Mouse (Mus musculus) embryonic facial prominence, embryonic 10.5 days (tissue): ENCODE measurements at regions not wholly inside any gene's neighbourhood (a gene's known extent, or its start where the extent isn't known, plus 50 kb on each side); places are given as distances from the start of the nearest gene placed in this dataset.
A peak's percentile ranks its signal among the peaks of the same experiment; 100 is the strongest.

Experiments used
- DNase-seq: peaks from one replicate; pipeline ENCODE4 v3.0.0-alpha.2; 2017; ENCODE audit warnings: low spot score
- H3K27ac ChIP-seq: fragments of 300-500 bp; sonication (generic); replicated peaks from 2 replicates; pipeline ENCODE4 v1.5.1; 2016; ENCODE audit warnings: mild to moderate bottlenecking
- H3K27me3 ChIP-seq: fragments of 300-500 bp; sonication (generic); replicated peaks from 2 replicates; pipeline ENCODE4 v1.6.1; 2016; ENCODE audit warnings: low read depth, mild to moderate bottlenecking; ENCODE audit not compliant: poor library complexity, severe bottlenecking
- H3K36me3 ChIP-seq: fragments of 300-500 bp; sonication (generic); replicated peaks from 2 replicates; pipeline ENCODE4 v1.6.1; 2016; ENCODE audit warnings: mild to moderate bottlenecking, moderate library complexity
- H3K4me1 ChIP-seq: fragments of 300-500 bp; sonication (generic); 2 replicates; pipeline ENCODE4 v1.6.1; 2016
- H3K4me3 ChIP-seq: fragments of 300-500 bp; sonication (generic); 2 replicates; pipeline ENCODE4 v1.5.1; 2016; ENCODE audit warnings: mild to moderate bottlenecking, moderate library complexity
- H3K9me3 ChIP-seq: fragments of 300-500 bp; sonication (generic); 2 replicates; pipeline ENCODE4 v1.6.1; 2016; ENCODE audit warnings: mild to moderate bottlenecking
- WGBS: fragments of 180-500 bp; shearing (Covaris S2); methylation state at CpG from one replicate; pipeline ENCODE4 v1.1.7; 2016; 5-methylcytosine and 5-hydroxymethylcytosine counted together

DNA sequence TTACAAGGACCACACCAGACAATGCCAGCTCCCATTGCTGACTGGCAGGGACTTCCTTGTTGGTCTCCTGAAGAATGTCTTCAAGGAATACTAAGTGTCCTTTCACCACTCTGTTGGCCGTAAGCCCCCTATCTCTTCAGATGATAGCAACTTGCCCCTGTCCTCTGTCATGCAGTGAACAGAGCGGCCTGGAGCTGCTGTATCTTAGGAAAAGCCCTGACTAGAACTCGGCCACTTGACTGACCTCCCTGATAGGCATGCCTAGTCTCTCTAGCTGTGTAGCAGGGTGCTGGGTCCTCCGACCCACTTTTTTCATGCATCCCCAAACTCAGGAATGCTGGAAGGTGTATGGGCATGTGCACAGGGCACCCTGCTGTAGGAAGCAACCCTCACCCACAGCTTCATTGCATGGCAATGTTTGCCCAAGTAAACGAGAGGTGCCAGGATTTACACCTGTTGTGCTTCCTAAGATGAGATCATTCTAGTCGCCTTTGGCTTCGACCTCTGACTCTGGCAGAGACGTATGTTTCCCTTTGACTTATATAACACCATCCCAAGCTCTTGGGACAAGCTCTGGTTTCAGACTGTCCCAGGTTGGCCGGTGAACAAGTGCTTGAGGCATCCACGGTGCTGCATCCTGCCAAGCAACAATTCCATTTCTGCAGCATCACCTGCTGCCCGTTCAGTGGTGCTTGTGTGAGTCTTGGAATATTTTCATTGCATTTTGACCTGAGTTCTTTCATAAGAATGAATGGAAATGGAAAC is 145.1 kb downstream of the Zfp36l1 start:
- H3K36me3 ChIP-seq = no peaks in the 10 kb centered on the region
- 76% methylated on average over 11 of the region's 11 CpGs for WGBS
- peaks cover 82% of the 10 kb centered on the region for H3K4me1 ChIP-seq
- H3K27ac ChIP-seq = peak overlapping the region; percentile 72
- H3K27me3 ChIP-seq = peaks cover 17% of the 10 kb centered on the region; the same call in 1 of the 2 replicates
- H3K9me3 ChIP-seq = no peaks in the 10 kb centered on the region
- no peak overlapping the region for H3K4me3 ChIP-seq
- no peak for DNase-seq

DNA sequence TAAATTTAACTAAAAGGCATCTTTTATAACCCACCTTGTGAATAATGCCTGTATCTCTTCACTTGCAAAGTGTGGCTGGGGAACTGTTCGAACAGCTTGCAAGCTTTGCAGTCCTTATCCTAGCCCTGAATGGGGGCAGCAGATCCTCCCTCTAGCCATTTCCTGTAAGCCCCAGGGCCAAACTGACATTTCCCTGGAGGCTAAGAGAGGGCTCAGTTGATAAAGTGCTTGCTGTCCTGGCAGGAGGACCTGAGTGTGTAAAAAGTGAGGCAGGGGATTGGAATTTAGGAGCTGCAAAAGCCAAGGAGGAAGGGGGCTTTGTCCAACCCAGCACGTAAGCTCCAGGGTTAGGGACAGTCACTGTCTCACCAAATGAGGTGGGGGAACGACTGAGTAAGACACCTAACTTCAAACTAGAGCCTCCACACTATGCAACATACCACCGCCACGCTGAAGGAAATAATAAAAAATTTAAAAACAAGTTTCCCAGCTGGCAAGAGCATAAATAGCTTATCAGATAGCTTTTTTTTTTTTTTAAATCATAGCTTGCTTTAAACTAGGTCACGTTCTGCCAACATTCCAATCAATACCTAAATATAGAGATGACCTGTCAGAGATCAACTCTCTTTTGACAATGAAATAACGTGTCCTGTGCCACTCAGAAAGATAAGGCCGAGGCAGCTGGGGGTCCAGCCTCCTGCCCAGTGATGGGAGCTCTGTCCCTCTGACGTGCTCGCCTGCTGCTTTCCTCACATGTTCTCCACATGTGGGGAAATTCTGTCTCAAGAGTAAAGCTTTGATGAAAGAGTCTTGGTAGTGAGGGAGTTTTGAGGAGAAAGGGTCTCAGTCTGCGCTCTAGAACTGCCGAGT is 146.0 kb downstream of the Zfp36l1 start:
- Histone ChIP-seq H3K9me3 (no peaks in the 10 kb centered on the region), H3K4me1 (peaks cover 77% of the 10 kb centered on the region), H3K4me3 (no peak overlapping the region), H3K36me3 (no peaks in the 10 kb centered on the region), H3K27ac (peak overlapping the region; percentile 88), H3K27me3 (peaks cover 17% of the 10 kb centered on the region; the same call in 1 of the 2 replicates)
- 54% methylated on average over 12 of the region's 12 CpGs for WGBS
- DNase-seq = no peak

DNA sequence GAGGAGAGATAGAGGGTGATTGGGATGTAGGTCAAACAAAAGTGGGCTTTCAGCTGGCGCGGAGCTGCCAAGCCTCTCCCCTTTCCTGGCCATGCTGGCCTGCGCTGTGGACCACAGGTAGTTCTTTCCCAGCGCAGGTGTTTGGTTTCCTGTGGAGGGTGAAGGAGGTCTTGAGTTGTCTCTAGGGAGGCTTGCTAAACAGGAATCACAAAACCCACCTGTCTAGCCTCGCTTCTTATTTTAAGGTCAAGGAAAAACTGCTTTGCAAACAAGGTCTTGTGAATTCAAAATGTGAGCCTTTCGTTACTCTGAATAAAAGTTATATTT is 146.6 kb downstream of the Zfp36l1 start:
- DNase-seq = no peak
- H3K4me3 ChIP-seq = peak overlapping the region; percentile 54
- H3K9me3 ChIP-seq = no peaks in the 10 kb centered on the region
- peaks cover 17% of the 10 kb centered on the region; the same call in 1 of the 2 replicates for H3K27me3 ChIP-seq
- peaks cover 71% of the 10 kb centered on the region for H3K4me1 ChIP-seq
- H3K27ac ChIP-seq = peak overlapping the region; percentile 88
- 25% methylated on average over 6 of the region's 6 CpGs for WGBS
- H3K36me3 ChIP-seq = no peaks in the 10 kb centered on the region

DNA sequence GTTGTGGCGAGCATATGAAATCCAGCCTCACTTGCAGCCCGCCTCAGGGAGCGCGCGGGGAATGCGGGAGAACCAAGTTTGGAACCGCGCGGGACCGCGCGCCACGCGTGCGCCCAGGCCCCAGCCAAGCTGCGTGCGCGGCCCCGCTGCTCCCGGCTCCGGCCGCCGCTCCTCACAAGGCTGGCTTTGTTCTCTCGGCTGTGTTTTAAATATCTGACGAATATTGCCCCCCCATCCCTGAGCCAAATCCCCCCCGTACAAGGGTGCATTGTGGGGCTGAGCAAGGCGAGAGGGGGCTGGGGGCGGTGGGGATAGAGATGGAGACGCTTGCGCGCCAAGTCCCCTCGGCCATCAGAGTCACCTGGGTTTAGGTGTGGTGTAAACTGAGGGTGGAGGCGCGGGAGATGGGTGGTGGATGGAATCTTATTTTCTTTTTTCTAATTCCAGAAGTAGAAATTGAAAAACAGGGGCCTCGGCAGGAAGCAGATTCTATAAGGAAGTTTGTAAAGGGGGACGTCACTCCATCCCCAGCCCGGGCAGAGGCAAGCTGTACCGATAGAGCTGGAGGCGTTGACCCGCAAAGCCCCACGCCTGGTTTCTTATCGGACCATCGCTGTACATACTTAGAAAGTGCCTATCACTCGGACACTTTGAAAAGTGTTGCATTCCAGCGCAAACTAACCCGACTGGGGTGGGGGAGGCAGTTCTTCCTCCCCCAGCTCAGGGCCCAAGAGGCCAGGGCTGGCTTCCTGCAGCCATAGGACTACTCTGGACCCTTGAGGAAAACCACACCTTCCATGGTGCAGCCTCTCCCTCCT is 147.1 kb downstream of the Zfp36l1 start:
- Histone ChIP-seq H3K9me3 (no peaks in the 10 kb centered on the region), H3K27ac (peak overlapping the region; percentile 88), H3K4me1 (peaks cover 66% of the 10 kb centered on the region), H3K27me3 (peaks cover 17% of the 10 kb centered on the region; the same call in 1 of the 2 replicates), H3K4me3 (peak overlapping the region; percentile 54), H3K36me3 (no peaks in the 10 kb centered on the region)
- WGBS = 1% methylated on average over 46 of the region's 46 CpGs
- DNase-seq = peak; percentile 77

DNA sequence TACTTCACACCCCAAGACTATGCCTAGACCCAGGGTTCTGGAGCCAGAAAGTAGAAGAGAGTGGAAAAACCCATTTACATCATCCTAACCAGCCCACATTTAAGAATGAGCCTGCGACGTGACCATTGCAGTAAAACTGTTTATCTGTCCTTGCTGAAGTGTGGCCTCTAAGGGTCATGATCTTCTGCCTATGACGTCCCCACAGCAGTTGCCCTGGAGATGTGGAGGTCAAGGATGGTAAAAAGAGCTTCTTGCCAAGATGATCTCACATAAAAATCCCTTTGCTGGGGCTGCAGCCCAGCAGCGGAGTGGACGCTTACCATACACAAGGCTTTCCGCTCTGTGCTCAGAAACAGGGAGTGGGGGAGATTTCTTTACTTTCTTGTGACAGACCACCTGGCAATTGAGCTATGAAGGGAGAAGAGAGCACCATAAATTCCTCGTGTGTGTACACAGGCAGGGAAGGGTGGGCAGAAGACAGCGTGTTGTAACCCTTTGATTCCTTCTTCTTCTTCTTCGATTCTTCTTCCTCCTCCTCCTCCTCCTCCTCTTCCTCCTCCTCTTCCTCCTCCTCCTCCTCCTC is 149.3 kb downstream of the Zfp36l1 start:
- H3K9me3 ChIP-seq = no peaks in the 10 kb centered on the region
- H3K36me3 ChIP-seq = no peaks in the 10 kb centered on the region
- no peak overlapping the region for H3K27ac ChIP-seq
- no peak overlapping the region for H3K4me3 ChIP-seq
- no peak for DNase-seq
- 82% methylated on average over 9 of the region's 9 CpGs for WGBS
- H3K27me3 ChIP-seq = peaks cover 17% of the 10 kb centered on the region; the same call in 1 of the 2 replicates
- H3K4me1 ChIP-seq = peaks cover 58% of the 10 kb centered on the region

DNA sequence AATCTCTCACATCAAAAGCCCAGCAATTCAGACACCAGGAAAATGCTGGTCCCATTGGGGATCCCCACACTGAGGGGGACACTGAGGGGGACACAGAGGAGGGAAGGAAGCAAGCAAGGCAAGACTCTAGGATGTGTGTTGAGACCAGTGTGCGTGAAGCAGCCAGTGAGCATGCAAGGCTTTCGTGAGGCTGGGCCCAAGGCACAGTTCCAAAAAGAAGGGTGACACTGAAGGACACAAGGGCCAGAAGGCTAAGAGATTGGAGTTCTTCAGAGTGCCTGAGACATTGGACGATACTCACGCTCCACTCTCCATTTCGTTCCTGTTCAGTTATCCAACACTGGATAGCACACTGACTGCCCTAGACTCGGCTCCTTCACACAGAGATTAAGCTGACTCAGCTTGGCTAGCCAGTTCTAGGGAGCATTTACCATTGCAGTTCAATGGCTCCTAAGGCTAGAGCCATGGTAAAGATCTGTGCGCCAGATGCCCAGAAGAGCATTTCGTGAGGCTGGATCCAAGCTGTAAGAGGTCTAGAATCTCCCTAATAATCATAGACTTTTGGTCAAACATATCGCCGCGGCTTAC is 150.1 kb downstream of the Zfp36l1 start:
- peaks cover 55% of the 10 kb centered on the region for H3K4me1 ChIP-seq
- H3K27me3 ChIP-seq = peaks cover 14% of the 10 kb centered on the region; the same call in 1 of the 2 replicates
- H3K27ac ChIP-seq = 0 out of 2 replicates have a peak overlapping the region, but pooled peaks have one; percentile 10
- no peaks in the 10 kb centered on the region for H3K36me3 ChIP-seq
- H3K4me3 ChIP-seq = no peak overlapping the region
- DNase-seq = no peak
- WGBS = 95% methylated on average over 11 of the region's 11 CpGs
- H3K9me3 ChIP-seq = no peaks in the 10 kb centered on the region

DNA sequence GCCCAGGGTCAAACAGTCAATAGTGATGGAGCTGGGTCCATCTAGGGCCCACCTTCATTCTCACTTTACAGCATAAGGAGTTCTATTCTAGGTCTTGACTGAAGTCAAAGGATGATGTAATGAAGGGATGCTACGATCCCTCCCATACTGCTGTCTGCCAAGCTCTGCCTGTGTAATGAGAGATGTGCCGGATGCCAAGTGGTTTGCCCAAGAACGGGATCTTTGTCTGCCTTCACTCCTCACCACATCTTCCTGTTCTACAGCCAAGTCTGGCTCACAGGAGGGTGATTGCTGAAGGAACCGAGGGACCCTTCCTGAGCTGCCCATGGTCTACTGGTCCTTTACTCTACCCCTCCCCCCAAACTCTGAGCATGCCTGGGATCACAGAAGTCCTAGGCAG is 150.9 kb downstream of the Zfp36l1 start:
- Histone ChIP-seq H3K36me3 (no peaks in the 10 kb centered on the region), H3K4me3 (no peak overlapping the region), H3K4me1 (peaks cover 55% of the 10 kb centered on the region), H3K27me3 (0 out of 2 replicates have a peak, but pooled peaks cover 6% of the 10 kb centered on the region), H3K9me3 (no peaks in the 10 kb centered on the region), H3K27ac (peak overlapping the region; percentile 7; the same call in 1 of the 2 replicates)
- WGBS = 93% methylated on average over 4 of the region's 4 CpGs
- DNase-seq = no peak

DNA sequence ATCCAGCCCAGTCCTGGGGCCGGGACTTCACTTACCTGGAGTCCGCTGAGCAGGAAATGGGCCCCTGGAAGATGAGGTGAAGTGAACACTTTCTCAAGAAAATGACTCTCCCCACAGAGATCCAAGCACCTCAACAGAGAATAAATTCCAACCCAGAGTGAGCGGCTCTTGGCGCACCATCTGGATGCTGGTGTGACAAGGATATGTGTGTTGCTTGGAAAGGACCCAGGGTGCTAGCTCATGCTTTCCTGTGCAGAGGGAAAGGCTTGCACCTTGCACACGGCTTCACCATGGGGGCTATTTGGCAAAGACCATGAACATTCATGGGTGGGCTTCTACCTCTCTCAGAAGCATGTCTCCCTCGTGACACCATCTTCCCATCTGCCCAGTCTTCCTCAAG is 151.7 kb downstream of the Zfp36l1 start:
- Histone ChIP-seq H3K9me3 (no peaks in the 10 kb centered on the region), H3K4me3 (no peak overlapping the region), H3K4me1 (peaks cover 54% of the 10 kb centered on the region), H3K27ac (peak overlapping the region; percentile 19; the same call in 1 of the 2 replicates), H3K36me3 (no peaks in the 10 kb centered on the region), H3K27me3 (0 out of 2 replicates have a peak, but pooled peaks cover 6% of the 10 kb centered on the region)
- 92% methylated on average over 6 of the region's 6 CpGs for WGBS
- DNase-seq = no peak

DNA sequence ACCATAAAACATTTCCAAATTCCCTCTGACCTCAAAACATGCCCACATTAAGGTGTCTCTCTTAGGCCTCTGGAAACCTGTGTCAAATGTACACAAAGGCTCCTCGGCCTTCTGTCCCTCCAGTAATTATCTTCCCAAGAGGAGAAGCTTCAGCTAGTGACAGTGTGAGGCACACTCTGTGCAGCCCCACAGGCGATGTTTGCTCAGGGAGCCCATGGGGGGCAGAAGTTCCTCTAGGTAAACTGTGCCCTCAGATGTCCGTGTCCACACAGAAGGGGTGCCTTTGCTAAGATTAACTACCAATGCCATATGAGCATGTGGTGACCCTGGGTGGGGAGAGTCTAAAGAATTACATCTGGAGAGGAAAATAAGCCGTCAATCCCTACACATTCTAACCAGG is 152.4 kb downstream of the Zfp36l1 start:
- no peaks in the 10 kb centered on the region for H3K36me3 ChIP-seq
- no peak for DNase-seq
- 0 out of 2 replicates have a peak, but pooled peaks cover 6% of the 10 kb centered on the region for H3K27me3 ChIP-seq
- H3K9me3 ChIP-seq = no peaks in the 10 kb centered on the region
- WGBS = 76% methylated on average over 4 of the region's 4 CpGs
- peak overlapping the region; percentile 19; the same call in 1 of the 2 replicates for H3K27ac ChIP-seq
- H3K4me3 ChIP-seq = no peak overlapping the region
- peaks cover 48% of the 10 kb centered on the region for H3K4me1 ChIP-seq

DNA sequence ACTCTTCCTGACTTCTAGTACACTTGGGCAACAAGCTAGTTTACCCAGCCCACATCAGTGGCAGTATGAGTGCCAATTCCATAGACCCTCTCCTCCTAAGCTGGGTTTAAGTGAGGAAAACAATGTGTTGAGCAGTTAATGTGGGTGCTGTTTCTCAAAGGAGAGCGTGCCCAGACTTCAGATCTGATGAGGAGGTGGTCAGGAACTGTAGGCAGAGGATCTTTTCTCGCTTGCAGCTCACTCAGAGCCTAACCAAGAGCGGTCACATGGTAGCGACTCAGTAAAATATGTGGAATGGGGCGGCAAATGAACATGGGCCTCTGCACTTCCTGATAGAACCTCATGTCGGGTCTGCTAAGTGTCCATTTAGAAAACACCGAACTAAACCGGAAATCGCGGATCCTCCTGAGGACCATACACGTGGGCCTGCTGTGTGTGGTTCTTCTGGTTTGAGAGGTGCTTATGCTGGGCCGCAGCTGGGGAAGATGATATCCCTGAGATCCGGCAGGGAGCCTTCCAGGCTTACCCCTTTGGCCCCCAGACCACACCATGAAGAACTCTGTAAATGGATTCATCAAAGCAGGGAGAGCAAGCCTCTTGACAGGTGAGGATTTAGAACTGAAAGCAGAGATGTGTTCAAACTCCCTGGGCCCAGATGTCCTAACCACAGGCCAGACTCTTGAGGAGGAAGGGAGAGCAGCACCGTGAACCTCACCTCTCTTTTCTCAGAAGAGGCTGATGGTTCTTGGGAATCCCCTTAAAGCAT is 153.1 kb downstream of the Zfp36l1 start:
- Histone ChIP-seq H3K4me3 (no peak overlapping the region), H3K9me3 (no peaks in the 10 kb centered on the region), H3K27ac (peak overlapping the region; percentile 45), H3K36me3 (no peaks in the 10 kb centered on the region), H3K4me1 (peaks cover 44% of the 10 kb centered on the region), H3K27me3 (0 out of 2 replicates have a peak, but pooled peaks cover 6% of the 10 kb centered on the region)
- DNase-seq = no peak
- WGBS = 85% methylated on average over 14 of the region's 14 CpGs

DNA sequence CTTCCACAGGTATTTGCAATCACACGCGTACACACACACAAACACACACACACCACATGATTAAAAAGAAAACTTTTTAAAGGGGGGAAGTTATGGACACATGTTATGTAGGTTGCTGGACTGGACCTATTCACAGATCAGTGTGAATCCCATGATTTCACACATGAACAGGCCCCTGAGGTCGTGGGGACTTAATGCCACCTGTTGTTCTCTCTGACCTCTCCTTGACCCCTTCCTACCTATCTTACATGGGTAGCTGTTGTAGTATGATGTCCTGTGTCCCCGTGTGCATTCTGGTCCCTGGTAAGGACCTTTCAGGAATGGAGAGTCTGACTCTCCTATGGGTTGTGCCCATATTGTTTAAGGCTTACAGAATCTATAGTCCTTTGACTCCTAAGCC is 155.6 kb downstream of the Zfp36l1 start:
- no peaks in the 10 kb centered on the region for H3K9me3 ChIP-seq
- no peaks in the 10 kb centered on the region for H3K27me3 ChIP-seq
- H3K4me1 ChIP-seq = peaks cover 37% of the 10 kb centered on the region
- DNase-seq = no peak
- 84% methylated on average over 4 of the region's 4 CpGs for WGBS
- H3K4me3 ChIP-seq = no peak overlapping the region
- H3K36me3 ChIP-seq = no peaks in the 10 kb centered on the region
- no peak overlapping the region for H3K27ac ChIP-seq
